Mouse (Mus musculus) spleen, adult 2 months (tissue): Measurements from ENCODE around the gene Ptprg. TPM values are rescaled to one million over a fixed set of nuclear protein-coding genes. Genes with fewer than 3 reads are reported as not detected.

ENCODE experiments used
- DNase-seq, 2 experiments: peaks; one replicate each; pipeline versions ENCODE4 v3.0.0 to v3.0.0-alpha.2; 2012 to 2021; ENCODE audit warnings: low spot score in 2 of 2, low read depth in 1 of 2
- H3K27ac ChIP-seq: fragments of 200-500 bp; 2 replicates; pipeline ENCODE4 v1.5.1; 2012; ENCODE audit warnings: low read length, inconsistent platforms; ENCODE audit not compliant: insufficient read depth
- H3K27me3 ChIP-seq: fragments of 200-500 bp; 2 replicates; pipeline ENCODE4 v1.6.1; 2012; ENCODE audit warnings: mild to moderate bottlenecking, moderate library complexity, low read length, inconsistent platforms; ENCODE audit not compliant: control insufficient read depth, insufficient read depth
- H3K36me3 ChIP-seq: fragments of 200-500 bp; 2 replicates; pipeline ENCODE4 v1.6.1; 2012; ENCODE audit warnings: mild to moderate bottlenecking, low read length, inconsistent platforms; ENCODE audit not compliant: control insufficient read depth, insufficient read depth
- H3K4me1 ChIP-seq: fragments of 200-500 bp; 2 replicates; pipeline ENCODE4 v1.6.1; 2011; ENCODE audit warnings: inconsistent platforms; ENCODE audit not compliant: control insufficient read depth, insufficient read depth, insufficient read length
- H3K4me3 ChIP-seq: fragments of 200-500 bp; 2 replicates; pipeline ENCODE4 v1.5.1; 2011; ENCODE audit warnings: mild to moderate bottlenecking, inconsistent platforms; ENCODE audit not compliant: insufficient read depth, insufficient read length; ENCODE audit errors: extremely low read depth
- CTCF ChIP-seq: fragments of 200-500 bp; IDR thresholded peaks from 2 replicates; pipeline ENCODE4 v1.5.1; 2011; ENCODE audit warnings: mild to moderate bottlenecking, inconsistent platforms; ENCODE audit not compliant: insufficient read depth, insufficient read length, insufficient replicate concordance; ENCODE audit errors: extremely low read depth
- POLR2A ChIP-seq: fragments of 200-500 bp; IDR thresholded peaks from 2 replicates; pipeline ENCODE4 v1.6.1; 2011; ENCODE audit warnings: low read depth, low read length, inconsistent platforms
- WGBS: fragments of 180-500 bp; shearing (Covaris S2); methylation state at CpG from one replicate; pipeline ENCODE4 v1.1.7; 2018; 5-methylcytosine and 5-hydroxymethylcytosine counted together
- polyA plus RNA-seq: library from polyadenylated mRNA; depleted of rRNA; stranded (reverse); fragments of >200 nt; gene quantifications from 2 replicates; pipeline ENCODE4 v1.2.3, GENCODE M21; 2012

Gene Ptprg
- polyA plus RNA-seq, 1 experiment = 4.9 TPM

DNA sequence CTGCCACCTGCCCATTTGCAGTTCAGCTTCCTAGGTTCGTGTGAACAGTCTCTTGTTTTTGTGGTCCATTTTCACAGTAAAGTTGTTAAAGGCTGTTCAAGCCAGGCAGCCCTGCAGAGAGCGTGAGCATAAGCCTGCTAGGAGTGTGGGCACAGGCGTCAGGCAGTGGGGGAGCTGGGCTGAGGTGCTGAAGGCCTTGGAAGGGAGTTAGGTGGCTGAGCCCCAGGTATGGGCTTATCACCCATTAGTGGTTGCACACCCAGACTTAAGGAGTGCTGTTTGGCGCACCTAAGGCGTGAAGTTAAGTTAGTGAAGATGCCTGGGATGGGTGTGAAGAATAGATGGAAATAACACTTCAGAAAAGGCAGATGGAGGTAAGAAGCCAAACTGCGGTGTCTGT lies 134.8 kb downstream of the Ptprg start:
- H3K36me3 ChIP-seq = no peaks in the 10 kb centered on the region
- no peak for TF ChIP-seq CTCF
- TF ChIP-seq POLR2A = no peak
- no peaks in the 10 kb centered on the region for H3K4me1 ChIP-seq
- no peaks in the 10 kb centered on the region for H3K27me3 ChIP-seq
- WGBS = 78% methylated on average over 6 of the region's 6 CpGs
- no peak for DNase-seq
- H3K27ac ChIP-seq = no peak overlapping the region
- no peak overlapping the region for H3K4me3 ChIP-seq

GRCm38 (mm10) chr14:11690066-11690465 lies 136.7 kb downstream of the Ptprg start:
- no peak overlapping the region for H3K4me3 ChIP-seq
- no peaks in the 10 kb centered on the region for H3K27me3 ChIP-seq
- H3K36me3 ChIP-seq = no peaks in the 10 kb centered on the region
- no peak for DNase-seq
- TF ChIP-seq CTCF (no peak), POLR2A (no peak)
- 97% methylated on average over 1 of the region's 1 CpGs for WGBS
- H3K4me1 ChIP-seq = no peaks in the 10 kb centered on the region
- no peak overlapping the region for H3K27ac ChIP-seq

DNA sequence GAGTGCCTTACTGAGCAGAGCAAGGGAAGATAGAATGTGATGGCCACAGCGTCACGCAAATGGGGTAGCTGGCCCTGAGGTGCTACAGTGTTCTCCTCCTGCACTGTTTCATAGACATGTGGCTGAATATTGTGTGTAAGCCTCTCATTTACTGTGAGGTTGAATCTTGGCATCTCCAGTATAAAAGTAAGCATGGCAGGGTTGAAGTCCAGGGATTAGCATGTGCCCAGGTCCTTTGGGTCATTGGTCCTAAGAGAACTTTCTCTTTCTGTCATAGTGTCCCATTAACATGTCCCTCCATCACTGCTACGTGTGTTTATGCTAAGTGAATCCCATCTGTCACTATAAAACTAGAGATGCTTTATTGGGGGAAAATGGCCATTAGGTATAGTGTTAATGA lies 138.2 kb downstream of the Ptprg start:
- TF ChIP-seq CTCF (no peak), POLR2A (no peak)
- H3K36me3 ChIP-seq = no peaks in the 10 kb centered on the region
- DNase-seq = no peak
- H3K4me1 ChIP-seq = no peaks in the 10 kb centered on the region
- H3K4me3 ChIP-seq = no peak overlapping the region
- H3K27me3 ChIP-seq = no peaks in the 10 kb centered on the region
- H3K27ac ChIP-seq = no peak overlapping the region
- WGBS = 78% methylated on average over 3 of the region's 3 CpGs

DNA sequence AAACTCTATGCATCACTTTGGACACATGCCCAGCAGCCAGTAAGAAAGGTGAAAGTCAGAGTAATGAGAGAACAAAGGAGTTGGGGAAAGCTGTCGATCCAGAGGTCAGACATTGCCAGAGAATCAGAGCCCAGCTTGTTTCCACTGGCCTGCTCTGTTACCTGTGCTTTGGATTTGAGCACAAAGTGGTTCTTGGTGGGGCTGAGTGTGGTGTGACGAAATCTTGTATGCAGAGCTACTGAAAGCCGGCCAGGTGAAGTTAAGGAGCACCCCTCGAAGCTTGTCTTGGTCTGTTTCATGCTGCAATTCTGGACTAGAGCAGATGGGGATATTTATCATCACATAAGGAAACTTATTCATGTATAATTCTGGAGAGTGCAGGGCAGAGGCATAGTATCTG lies 145.5 kb downstream of the Ptprg start:
- Histone ChIP-seq H3K27me3 (no peaks in the 10 kb centered on the region), H3K4me1 (no peaks in the 10 kb centered on the region), H3K36me3 (no peaks in the 10 kb centered on the region), H3K4me3 (no peak overlapping the region), H3K27ac (no peak overlapping the region)
- TF ChIP-seq CTCF (no peak), POLR2A (no peak)
- 83% methylated on average over 4 of the region's 4 CpGs for WGBS
- DNase-seq = no peak

DNA sequence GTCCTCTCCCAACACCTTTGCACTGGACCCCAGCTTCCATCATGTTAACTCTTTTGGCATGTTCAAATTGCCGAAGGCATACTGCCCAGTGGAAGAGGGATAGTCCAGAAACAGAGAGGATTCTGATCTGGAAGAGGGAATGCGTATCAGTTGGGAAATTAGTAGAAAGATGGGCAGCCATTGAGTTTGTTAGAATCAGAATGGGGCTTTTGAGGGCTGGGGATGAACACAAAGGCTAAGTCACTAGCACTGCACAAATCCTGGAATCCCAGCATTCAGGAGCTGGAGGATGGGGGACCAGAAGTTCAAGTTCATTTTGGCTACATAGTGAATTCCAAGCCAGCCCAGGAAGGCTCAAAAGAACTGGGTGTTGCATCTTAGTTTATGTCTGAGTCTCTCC lies 146.3 kb downstream of the Ptprg start:
- no peak overlapping the region for H3K27ac ChIP-seq
- H3K36me3 ChIP-seq = no peaks in the 10 kb centered on the region
- no peak for TF ChIP-seq POLR2A
- TF ChIP-seq CTCF = no peak
- WGBS = 85% methylated on average over 2 of the region's 2 CpGs
- H3K27me3 ChIP-seq = no peaks in the 10 kb centered on the region
- H3K4me3 ChIP-seq = no peak overlapping the region
- no peaks in the 10 kb centered on the region for H3K4me1 ChIP-seq
- no peak for DNase-seq

DNA sequence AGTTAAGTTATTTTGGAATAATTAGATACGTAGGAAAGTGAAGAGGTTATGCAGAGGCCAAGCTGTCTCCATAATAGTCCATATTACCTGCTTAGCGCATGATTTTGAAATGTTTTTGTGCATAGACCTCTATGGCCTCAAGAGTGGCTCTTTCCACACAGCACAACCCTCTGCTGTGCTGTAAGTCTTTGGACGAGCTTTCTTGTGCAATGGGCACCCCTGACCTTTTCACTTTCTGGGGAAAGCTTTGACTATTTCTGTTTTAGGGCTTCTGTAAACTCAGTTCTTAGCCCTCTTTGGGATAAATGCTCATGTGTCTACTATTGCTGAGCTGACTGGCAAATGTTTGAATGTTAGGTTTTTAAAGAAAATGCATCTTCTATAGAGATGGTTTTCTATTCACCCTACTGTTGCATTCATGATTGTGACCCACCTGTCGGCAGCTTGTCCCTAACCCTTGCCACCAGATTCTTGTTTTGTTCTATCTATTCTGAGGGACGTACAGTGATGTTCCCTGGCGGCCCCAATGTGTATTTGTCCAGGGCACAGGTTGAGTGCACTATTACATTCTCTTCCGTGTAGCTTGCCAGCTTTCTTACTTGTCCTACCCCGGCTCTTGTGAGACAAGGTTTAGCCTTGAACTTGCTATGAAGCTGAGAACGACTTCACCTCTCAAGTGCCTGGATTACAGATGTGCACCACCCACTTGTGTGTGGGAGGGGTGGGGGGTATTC lies 148.4 kb downstream of the Ptprg start:
- no peak for DNase-seq
- 81% methylated on average over 9 of the region's 9 CpGs for WGBS
- Histone ChIP-seq H3K4me3 (no peak overlapping the region), H3K27me3 (no peaks in the 10 kb centered on the region), H3K27ac (no peak overlapping the region), H3K4me1 (no peaks in the 10 kb centered on the region), H3K36me3 (no peaks in the 10 kb centered on the region)
- TF ChIP-seq CTCF (no peak), POLR2A (no peak)

DNA sequence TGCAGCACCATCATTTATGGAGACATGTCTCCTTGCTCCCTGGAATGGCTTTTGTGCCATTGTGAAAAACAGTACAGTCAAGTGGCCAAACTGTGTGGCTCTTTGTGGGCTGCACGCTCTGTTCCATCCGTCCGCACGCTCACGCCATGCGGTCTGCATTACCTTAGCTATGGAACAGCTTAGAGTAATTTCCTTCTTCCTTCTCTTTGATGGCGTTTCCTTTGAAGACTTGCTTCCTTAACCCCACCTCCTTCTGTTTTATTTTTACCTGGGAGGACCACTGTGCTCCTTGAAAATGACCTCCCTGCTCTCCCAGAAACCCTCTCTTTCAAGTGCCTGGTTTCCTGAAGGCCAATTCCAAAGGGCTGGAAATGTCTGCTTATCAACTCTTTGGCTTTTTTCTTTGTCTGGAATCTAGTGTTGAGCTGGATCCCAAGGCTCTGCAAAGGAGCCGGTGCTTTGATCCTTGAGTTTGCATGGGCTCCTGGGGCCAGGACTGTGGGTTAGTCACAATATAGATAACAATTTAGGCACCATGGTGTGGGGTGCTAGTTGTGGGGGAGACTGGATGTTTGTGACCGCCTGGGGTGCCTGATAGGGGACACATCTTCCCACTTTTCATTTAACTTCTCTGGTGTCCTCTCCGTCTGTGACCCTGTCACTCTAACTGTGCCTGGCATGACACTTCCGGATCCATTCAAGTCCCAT lies 149.6 kb downstream of the Ptprg start:
- 61% methylated on average over 11 of the region's 11 CpGs for WGBS
- Histone ChIP-seq H3K27ac (no peak overlapping the region), H3K36me3 (no peaks in the 10 kb centered on the region), H3K4me3 (no peak overlapping the region), H3K27me3 (no peaks in the 10 kb centered on the region), H3K4me1 (no peaks in the 10 kb centered on the region)
- no peak for TF ChIP-seq POLR2A
- TF ChIP-seq CTCF = no peak
- no peak for DNase-seq
